Mouse (Mus musculus) C2C12 (cell line): ENCODE measurements around the gene Pelp1.

ENCODE experiments used
- CTCF ChIP-seq: IDR thresholded peaks from one replicate; pipeline ENCODE4 v1.5.1; 2011; ENCODE audit not compliant: control insufficient read depth, insufficient read depth, insufficient read length
- MAX ChIP-seq: IDR thresholded peaks from one replicate; pipeline ENCODE4 v1.6.1; 2011; ENCODE audit warnings: mild to moderate bottlenecking, control low read depth
- MYOG ChIP-seq: IDR thresholded peaks from one replicate; pipeline ENCODE4 v1.6.1; 2011; ENCODE audit not compliant: control insufficient read depth, insufficient read length; ENCODE audit errors: extremely low read depth
- USF1 ChIP-seq: IDR thresholded peaks from one replicate; pipeline ENCODE4 v1.6.1; 2011; ENCODE audit warnings: low read depth, mild to moderate bottlenecking, control low read depth, moderate library complexity

DNA sequence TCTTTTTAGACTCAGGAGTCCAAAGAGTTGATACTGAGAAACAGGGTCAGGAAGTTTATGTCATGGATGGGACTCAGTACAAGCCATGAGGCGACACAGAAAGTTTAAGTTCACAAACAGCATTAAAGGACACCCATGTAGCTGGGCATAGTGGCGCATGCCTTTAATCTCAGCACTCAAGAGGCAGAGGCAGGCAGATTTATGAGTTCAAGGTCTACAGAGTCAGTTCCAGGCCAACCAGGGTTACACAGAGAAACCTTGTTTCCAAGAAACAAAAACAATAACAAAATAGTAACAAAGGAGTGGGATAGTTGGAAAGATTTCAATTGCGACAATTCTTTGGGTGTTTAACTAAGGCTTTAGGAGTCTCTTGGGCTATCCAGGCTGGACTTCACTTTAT is 25.7 kb downstream of the Pelp1 start:
- TF ChIP-seq CTCF (no peak), MYOG (no peak), MAX (no peak), USF1 (no peak)
